Mouse (Mus musculus): ENCODE results near the gene Nim1k. TPM values are rescaled to one million over a fixed set of nuclear protein-coding genes. Genes with fewer than 3 reads are reported as not detected.

Gene Nim1k
- polyA plus RNA-seq, 1 experiment from 2014 or later = 0.53 TPM

DNA sequence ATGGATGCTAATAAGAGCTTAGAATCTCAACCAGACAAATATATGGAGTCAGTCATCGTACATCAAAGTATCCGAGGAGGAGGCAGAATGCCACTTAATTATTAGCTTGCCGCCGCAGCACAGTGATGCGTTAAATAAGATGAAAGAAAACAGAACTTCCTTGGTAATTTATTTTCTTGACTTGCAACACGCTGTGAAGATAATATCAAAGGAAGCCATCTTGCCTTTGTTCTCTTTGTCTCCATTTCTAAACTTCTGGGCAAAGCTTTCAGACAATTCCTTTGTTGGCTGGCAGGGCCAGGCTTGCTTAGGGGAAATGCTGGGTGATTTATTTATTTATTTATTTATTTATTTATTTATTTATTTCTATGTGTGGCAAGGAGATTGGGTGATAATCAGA lies 24.2 kb downstream of the Nim1k start:
- no peaks in the 10 kb centered on the region for H3K36me3 ChIP-seq (ENCODE audit: control insufficient read depth, insufficient read depth)
- H3K27ac ChIP-seq (ENCODE audit: low read depth, low read length) = no peak overlapping the region
- ATAC-seq = no peak
- no peak for TF ChIP-seq CTCF (IDR thresholded peaks at IDR 0.05; ENCODE audit: low read depth)
- H3K4me2 ChIP-seq (replicated peaks; ENCODE audit: low read depth) = no peak overlapping the region
- WGBS = 71% methylated on average over 6 of the region's 6 CpGs
- H3K9me3 ChIP-seq (ENCODE audit: control insufficient read depth) = no peaks in the 10 kb centered on the region
- no peaks in the 10 kb centered on the region for H3K4me1 ChIP-seq (replicated peaks; ENCODE audit: control insufficient read depth, insufficient read depth, low read length)
- no peak overlapping the region for H3K9ac ChIP-seq (ENCODE audit: low read depth, low read length)
- no peak overlapping the region for H3K4me3 ChIP-seq (ENCODE audit: low read depth, low read length)
- no peaks in the 10 kb centered on the region for H3K27me3 ChIP-seq (replicated peaks; ENCODE audit: control insufficient read depth, insufficient read depth, low read length)

GRCm38 (mm10) chr13:119729406-119729805 lies 26.3 kb downstream of the Nim1k start:
- H3K27me3 ChIP-seq (replicated peaks; ENCODE audit: control insufficient read depth, insufficient read depth, low read length) = no peaks in the 10 kb centered on the region
- H3K9me3 ChIP-seq (ENCODE audit: control insufficient read depth) = no peaks in the 10 kb centered on the region
- ATAC-seq = no peak
- no peaks in the 10 kb centered on the region for H3K4me1 ChIP-seq (replicated peaks; ENCODE audit: control insufficient read depth, insufficient read depth, low read length)
- H3K36me3 ChIP-seq (ENCODE audit: control insufficient read depth, insufficient read depth) = no peaks in the 10 kb centered on the region
- no peak overlapping the region for H3K4me2 ChIP-seq (replicated peaks; ENCODE audit: low read depth)
- no peak for TF ChIP-seq CTCF (IDR thresholded peaks at IDR 0.05; ENCODE audit: low read depth)
- H3K27ac ChIP-seq (ENCODE audit: low read depth, low read length) = no peak overlapping the region
- WGBS = 83% methylated on average over 7 of the region's 7 CpGs
- no peak overlapping the region for H3K9ac ChIP-seq (ENCODE audit: low read depth, low read length)
- H3K4me3 ChIP-seq (ENCODE audit: low read depth, low read length) = no peak overlapping the region

DNA sequence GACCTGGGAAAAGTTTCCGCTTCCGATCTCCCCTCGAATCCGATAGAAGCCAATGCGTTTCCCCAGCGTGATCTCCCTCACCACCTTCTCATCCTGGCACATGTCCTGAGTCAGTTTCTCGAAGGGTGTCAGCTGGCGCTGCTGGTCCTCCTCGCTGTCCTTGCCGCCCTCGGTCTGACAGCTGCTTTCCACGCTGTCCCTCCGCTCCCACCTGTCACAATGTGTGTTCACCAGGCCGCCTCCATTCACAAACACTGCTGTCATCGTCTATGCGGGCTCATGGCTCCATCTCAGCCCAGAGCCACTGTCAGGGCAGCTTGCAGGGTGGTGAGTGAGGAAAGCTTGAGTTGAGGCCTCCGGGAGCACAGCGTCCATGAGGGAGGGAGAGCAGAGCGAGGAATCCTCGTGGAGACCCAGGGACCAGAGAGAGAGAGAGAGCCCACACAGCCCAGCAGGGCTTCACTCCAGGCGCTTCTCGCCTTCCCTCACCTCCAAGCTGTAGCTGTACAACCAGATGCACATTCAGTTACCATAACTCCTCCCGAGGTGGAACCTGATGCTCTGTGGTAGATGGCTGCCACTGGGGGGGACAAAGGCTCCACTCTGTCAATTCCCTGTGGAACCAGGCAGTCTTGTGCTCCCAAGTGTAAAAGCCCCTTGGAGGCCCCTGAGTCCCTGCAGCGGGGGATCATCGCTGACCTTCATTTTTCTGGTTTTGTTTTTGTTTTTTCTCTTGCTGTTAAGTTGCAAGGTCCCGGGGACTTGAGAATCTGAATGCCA lies 27.9 kb downstream of the Nim1k start:
- ATAC-seq = no peak
- WGBS = 69% methylated on average over 26 of the region's 26 CpGs
- TF ChIP-seq CTCF (IDR thresholded peaks at IDR 0.05; ENCODE audit: low read depth) = no peak
- no peak overlapping the region for H3K4me3 ChIP-seq (ENCODE audit: low read depth, low read length)
- no peaks in the 10 kb centered on the region for H3K36me3 ChIP-seq (ENCODE audit: control insufficient read depth, insufficient read depth)
- H3K4me2 ChIP-seq (replicated peaks; ENCODE audit: low read depth) = no peak overlapping the region
- H3K4me1 ChIP-seq (replicated peaks; ENCODE audit: control insufficient read depth, insufficient read depth, low read length) = no peaks in the 10 kb centered on the region
- H3K27ac ChIP-seq (ENCODE audit: low read depth, low read length) = no peak overlapping the region
- H3K27me3 ChIP-seq (replicated peaks; ENCODE audit: control insufficient read depth, insufficient read depth, low read length) = no peaks in the 10 kb centered on the region
- H3K9ac ChIP-seq (ENCODE audit: low read depth, low read length) = no peak overlapping the region
- no peaks in the 10 kb centered on the region for H3K9me3 ChIP-seq (ENCODE audit: control insufficient read depth)

- Histone ChIP-seq H3K9me3 (ENCODE audit: control insufficient read depth) (no peaks in the 10 kb centered on the region), H3K27ac (ENCODE audit: low read depth, low read length) (no peak overlapping the region), H3K4me1 (replicated peaks; ENCODE audit: control insufficient read depth, insufficient read depth, low read length) (no peaks in the 10 kb centered on the region), H3K4me2 (replicated peaks; ENCODE audit: low read depth) (no peak overlapping the region), H3K9ac (ENCODE audit: low read depth, low read length) (no peak overlapping the region), H3K4me3 (ENCODE audit: low read depth, low read length) (no peak overlapping the region), H3K27me3 (replicated peaks; ENCODE audit: control insufficient read depth, insufficient read depth, low read length) (no peaks in the 10 kb centered on the region), H3K36me3 (ENCODE audit: control insufficient read depth, insufficient read depth) (no peaks in the 10 kb centered on the region)
- TF ChIP-seq CTCF (IDR thresholded peaks at IDR 0.05; ENCODE audit: low read depth) = peak; percentile 44
- WGBS = 80% methylated on average over 7 of the region's 7 CpGs
- no peak for ATAC-seq
Observed at GRCm38 (mm10) chr13:119724541-119724940, 31.1 kb downstream of the Nim1k start.

GRCm38 (mm10) chr13:119723368-119723767 lies 32.3 kb downstream of the Nim1k start:
- WGBS = 66% methylated on average over 5 of the region's 5 CpGs
- no peaks in the 10 kb centered on the region for H3K4me1 ChIP-seq (replicated peaks; ENCODE audit: control insufficient read depth, insufficient read depth, low read length)
- no peak overlapping the region for H3K27ac ChIP-seq (ENCODE audit: low read depth, low read length)
- no peak overlapping the region for H3K4me3 ChIP-seq (ENCODE audit: low read depth, low read length)
- no peaks in the 10 kb centered on the region for H3K36me3 ChIP-seq (ENCODE audit: control insufficient read depth, insufficient read depth)
- no peaks in the 10 kb centered on the region for H3K27me3 ChIP-seq (replicated peaks; ENCODE audit: control insufficient read depth, insufficient read depth, low read length)
- H3K9me3 ChIP-seq (ENCODE audit: control insufficient read depth) = no peaks in the 10 kb centered on the region
- H3K9ac ChIP-seq (ENCODE audit: low read depth, low read length) = no peak overlapping the region
- H3K4me2 ChIP-seq (replicated peaks; ENCODE audit: low read depth) = no peak overlapping the region
- peak; percentile 57 for ATAC-seq
- no peak for TF ChIP-seq CTCF (IDR thresholded peaks at IDR 0.05; ENCODE audit: low read depth)

DNA sequence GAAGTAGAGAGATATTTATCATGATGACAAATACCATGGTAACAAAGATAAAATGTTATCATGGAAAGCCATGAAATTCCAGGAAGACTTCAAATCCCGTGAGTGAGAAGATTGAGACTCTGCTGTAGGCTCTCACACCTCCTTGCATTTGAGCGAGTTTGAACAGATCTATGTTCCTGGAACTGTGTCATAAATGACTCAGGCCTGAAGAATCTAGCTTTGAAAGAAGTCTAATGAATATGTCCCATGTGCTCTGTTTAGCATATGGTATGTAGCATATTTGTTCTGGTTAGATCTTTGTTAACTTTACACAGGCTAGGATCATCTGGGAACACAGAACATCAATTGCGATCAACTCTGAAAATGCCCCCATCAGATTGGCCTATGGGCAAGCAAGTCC lies 33.2 kb downstream of the Nim1k start:
- no peaks in the 10 kb centered on the region for H3K36me3 ChIP-seq (ENCODE audit: control insufficient read depth, insufficient read depth)
- 66% methylated on average over 3 of the region's 3 CpGs for WGBS
- H3K27me3 ChIP-seq (replicated peaks; ENCODE audit: control insufficient read depth, insufficient read depth, low read length) = no peaks in the 10 kb centered on the region
- H3K9ac ChIP-seq (ENCODE audit: low read depth, low read length) = no peak overlapping the region
- no peaks in the 10 kb centered on the region for H3K4me1 ChIP-seq (replicated peaks; ENCODE audit: control insufficient read depth, insufficient read depth, low read length)
- H3K9me3 ChIP-seq (ENCODE audit: control insufficient read depth) = no peaks in the 10 kb centered on the region
- H3K4me3 ChIP-seq (ENCODE audit: low read depth, low read length) = no peak overlapping the region
- no peak for TF ChIP-seq CTCF (IDR thresholded peaks at IDR 0.05; ENCODE audit: low read depth)
- no peak overlapping the region for H3K4me2 ChIP-seq (replicated peaks; ENCODE audit: low read depth)
- peak; percentile 41; the same call in 1 of the 2 replicates for ATAC-seq
- H3K27ac ChIP-seq (ENCODE audit: low read depth, low read length) = no peak overlapping the region

Data from intestine, postnatal 0 days (tissue).